Mouse (Mus musculus): Measurements from ENCODE around the gene Plk3. TPM values are rescaled to one million over a fixed set of nuclear protein-coding genes. Genes with fewer than 3 reads are reported as not detected.
"Not testable (repeated sequence)": the region's sequence is repeated elsewhere in the genome, so short reads cannot be mapped to it uniquely, and the experiment has no call there.

Plk3 gene
- 10 to 100 TPM; 12.8 to 44.6 TPM for total RNA-seq (2021)
- long read RNA-seq, experiment 1, transcript Plk3-201 (15 exons, 2,378 nt): major isoform, 5 of 5 reads
- long read RNA-seq, experiment 1, partial matches to known transcripts: 0 of 5 reads
- long read RNA-seq, experiment 1, other reads (novel, unspliced or antisense): 0 of 5 reads
- long read RNA-seq, experiment 2, partial matches to known transcripts: 0 of 3 reads
- long read RNA-seq, experiment 2, other reads (novel, unspliced or antisense): 1 of 3 reads

DNA sequence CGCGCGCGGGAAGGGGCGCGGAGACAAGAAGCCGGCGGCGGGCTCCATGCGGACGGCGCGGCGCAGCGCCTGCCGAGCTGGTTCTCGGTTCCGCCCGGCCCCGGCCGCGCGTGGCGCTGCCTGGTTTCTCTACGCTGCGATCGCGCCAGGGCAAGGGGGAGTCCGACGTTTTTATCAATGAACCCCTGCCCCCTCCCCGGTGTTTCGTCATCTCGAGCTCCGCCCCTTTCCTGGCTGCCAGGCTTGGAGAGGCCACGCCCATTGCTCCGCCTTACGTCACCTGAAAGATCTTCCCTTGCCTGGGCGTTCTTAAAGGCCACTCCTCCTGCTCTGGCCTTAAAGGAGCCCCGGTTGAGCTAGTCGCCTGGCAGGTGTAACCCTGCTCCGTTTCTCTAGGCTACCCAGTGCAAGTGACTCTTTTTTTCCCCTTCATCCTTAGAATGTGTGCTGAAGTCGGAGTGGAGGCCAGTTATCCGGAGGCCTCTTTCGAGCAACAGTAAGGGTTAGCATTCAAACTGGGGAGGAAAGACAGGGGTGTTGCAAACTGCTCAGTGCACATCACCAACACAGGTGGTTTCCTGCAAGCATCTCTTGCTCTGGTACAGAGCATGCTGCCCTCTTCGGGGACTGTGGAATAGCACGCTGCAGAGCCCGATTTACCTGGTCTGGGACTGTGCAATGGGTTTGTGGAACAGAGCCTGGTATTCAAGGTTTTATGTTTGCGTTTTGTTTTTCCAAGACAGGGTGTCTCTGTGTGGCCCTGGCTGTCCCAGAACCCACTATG, at the start of gene Plk3:
Gene Plk3, minus strand, starts transcription at position 147 of the 784 bp plus-strand sequence.
- DNase-seq: peak; percentile 97 to 98

DNA sequence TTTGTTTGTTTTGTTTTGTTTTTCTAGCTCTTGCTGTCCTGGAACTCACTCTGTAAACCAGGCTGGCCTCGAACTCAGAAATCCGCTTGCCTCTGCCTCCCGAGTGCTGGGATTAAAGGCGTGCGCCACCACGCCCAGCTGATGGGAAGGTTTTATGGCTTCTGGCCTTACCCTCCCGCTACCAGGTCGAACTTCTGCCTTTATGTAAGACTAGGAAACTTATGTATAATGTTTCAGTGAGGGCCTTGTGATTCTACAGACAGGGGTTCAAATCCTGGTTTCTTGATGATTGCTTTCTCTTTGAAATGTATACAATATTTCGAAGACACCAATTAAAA, 49.0 kb upstream of the Plk3 start:
- DNase-seq: not testable (repeated sequence)

DNA sequence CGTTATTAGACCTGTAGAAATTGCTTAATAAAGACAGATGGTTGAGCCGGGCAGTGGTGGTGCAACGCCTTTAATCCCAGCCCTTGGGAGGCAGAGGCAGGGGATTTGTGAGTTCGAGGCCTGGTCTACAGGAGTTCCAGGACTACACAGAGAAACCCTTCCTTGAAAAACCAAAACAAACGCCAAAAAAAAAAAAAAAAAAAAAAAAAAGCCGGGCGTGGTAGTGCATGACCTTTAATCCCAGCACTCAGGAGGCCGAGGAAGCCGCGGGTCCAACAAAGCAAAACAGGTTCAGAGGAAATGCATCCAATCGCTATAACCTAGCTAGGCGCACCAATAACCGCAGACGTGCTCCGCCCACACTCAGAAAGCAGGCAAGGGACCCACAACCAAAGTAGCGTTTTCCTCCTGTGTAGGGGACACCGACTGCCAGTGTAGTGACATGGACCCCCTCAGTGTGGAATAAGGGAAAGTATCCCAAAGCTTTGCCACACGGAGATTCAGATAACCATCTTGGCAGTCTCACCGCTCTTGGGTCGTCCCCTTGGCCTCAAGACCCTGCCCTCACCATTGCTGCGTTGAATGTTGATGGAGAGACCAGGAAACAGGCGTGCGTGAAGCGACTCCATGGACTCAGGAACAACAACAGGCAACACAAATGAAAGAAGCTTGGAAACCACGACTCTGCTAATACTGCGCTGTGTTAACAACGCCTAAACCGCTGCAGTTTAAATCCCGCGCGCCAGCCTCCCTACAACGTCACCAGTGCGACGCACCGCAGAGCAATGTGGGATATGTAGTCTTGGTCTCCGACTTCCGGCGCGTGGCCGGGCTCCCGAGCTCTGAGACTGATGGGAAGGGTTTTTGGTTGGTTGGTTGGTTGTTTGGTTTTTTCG, 48.3 kb upstream of the Plk3 start, which contains the start of gene Kif2c:
Gene Kif2c, minus strand, starts transcription at position 777 of the 896 bp plus-strand sequence.
- peak; percentile 92 to 93 for DNase-seq

DNA sequence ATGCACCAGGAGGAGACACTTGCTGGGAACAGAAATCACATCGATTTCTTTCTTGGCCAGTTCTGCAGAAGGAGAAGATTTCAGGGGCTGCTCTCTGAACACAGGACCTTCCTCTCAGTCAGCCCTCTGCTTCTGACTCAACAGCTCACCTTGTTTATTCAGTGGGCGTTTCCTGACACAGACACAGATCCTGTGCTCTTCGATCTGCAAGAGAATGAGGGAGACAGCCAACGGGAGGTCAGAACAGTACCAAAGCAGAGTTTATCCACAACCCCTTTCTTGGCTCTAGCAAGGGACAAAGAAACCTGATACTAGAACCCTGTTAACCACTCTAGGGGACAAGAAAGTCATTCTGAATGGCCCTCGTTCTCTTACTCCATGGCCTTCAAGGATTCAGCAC, 36.2 kb upstream of the Plk3 start:
- DNase-seq: no peak

DNA sequence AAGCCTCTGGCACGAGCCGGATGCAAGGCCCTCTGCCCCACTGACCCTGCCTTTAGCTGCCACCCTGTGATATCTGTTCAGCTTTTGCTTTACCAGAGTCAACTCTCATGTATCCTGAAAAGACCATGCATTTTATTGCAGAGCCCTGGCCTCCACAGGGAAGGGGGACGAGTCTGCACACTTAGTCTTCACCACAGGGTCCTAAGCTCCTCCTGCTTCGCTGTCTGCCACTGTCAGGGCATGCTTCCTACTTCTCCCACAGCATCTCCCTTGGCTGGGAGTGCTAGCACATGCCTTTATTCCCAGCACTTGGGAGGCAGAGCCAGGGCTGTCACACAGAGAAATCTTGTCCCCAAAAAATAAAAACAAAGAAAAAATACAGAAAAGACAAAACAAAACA, 27.4 kb upstream of the Plk3 start:
- DNase-seq: no peak

DNA sequence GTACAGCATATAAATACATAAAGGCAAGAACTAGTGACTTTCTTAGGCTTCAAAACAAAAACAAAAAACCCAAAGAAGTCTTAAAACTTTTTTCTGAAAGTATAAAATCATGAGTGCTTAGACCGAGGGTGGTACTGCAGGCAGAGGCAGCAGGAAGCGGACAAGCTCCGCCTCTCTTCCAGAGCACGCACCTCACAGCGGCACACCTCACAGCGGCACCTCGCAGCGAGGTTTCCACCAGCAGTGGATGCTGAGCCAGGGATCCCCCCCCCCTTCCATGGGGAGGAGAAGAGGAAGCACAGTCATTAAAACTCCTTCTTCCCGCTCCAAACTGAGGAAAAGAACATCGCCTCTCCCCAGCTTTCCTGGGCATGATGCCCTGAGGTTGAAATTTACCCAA, 25.9 kb upstream of the Plk3 start:
- DNase-seq: no peak

DNA sequence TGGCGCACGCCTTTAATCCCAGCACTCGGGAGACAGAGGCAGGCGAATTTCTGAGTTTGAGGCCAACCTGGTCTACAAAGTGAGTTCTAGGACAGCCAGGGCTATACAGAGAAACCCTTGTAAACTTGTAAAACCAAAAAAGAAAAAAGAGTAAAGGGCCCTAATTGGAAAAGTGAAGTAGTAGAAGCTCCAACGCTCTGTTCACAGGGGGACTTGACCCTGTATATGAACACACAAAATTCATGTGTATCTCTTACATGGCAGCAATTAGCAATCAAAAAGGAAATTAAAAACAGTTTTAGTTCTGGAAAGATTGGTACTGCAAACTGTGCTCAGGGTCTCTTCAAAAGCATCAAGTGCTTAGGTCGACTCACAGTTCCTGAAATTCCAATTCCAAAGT, 22.6 kb upstream of the Plk3 start:
- DNase-seq: no peak

DNA sequence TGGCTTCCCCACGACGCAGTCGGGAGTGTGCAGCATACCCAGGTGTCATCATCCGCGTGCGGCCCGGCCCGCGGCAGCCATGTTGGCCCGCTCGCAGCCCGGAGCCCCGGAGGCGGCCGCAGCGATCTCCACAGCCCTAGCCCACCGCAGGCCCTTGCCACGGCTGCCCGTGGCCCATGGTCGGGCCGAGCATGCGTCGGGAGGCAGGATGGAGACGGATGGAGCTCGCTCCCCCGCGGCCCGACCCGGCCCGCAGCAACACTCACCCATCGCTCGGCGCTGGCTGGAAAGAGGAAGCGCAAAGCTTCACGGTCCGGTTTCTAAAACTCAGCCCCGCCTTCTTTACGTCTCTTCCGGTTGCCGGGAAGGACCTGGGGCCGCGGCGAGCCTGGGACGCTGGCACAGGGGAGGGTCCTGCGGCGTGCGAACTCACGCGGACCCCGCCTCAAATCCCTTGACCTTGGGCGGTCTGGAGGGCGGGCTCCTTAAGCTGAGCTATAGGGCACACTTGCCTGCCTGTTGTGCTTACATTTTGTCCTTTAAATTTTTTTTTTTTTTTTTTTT, 22.1 kb upstream of the Plk3 start, which contains the start of gene Rps8:
Gene Rps8, minus strand, starts transcription at position 452 of the 564 bp plus-strand sequence.
- peak; percentile 88 to 92 for DNase-seq

DNA sequence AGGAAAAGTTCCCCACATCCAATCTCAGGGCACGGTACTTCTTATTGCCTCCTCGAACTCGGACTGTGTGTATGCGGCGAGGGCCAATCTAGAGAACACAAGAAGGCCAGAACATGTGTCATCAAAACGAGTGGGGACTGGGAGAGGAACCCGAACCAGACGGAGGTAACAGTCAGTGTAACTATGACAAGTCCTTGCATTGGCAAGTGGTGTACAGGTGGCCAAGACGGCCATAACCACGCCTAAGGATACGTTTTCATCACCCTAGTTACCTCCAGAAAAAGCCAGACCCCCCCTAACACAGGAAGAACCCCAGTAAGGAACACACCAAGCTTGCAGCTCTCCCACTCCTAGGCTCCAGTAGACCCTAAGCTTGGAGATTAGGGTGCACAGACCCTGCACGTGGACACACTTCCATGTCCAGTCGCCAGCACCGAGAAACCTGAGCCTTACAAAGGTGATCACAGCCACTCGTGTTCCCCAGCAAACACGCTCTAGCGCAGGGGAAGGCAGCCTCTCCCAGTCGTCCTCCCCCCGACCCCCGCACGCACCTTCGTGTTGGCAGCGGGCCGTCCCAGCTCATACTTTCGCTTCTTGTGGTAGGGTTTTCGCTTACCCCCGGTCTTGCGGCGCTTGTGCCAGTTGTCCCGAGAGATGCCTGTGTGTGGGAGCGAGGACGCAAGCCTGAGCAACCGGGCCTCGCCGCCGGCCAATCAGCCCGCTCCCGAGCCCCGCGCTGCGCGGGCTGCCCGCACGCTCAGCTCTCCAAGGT, 21.4 kb upstream of the Plk3 start:
- DNase-seq: peak in 1 of 2 experiments; percentile 35

DNA sequence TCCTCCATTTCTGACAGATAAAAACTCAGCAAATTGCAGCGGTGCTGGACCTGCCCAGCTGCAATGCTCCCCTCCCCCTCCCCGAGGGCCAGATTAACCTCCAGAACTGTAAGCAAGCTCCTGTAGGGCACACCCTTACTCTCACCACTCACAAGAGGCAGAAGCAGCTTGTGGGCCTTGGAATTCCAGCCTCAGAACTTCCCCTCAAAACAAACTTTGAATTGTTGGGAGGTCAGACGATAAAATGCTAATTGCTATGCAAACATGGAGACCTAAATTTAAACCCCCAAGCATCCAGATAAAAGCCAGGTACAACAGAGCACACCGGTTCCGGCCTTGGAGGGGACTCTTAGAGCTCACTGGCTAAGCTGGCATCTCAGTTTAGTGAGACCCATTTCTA, 19.0 kb upstream of the Plk3 start:
- no peak for DNase-seq

DNA sequence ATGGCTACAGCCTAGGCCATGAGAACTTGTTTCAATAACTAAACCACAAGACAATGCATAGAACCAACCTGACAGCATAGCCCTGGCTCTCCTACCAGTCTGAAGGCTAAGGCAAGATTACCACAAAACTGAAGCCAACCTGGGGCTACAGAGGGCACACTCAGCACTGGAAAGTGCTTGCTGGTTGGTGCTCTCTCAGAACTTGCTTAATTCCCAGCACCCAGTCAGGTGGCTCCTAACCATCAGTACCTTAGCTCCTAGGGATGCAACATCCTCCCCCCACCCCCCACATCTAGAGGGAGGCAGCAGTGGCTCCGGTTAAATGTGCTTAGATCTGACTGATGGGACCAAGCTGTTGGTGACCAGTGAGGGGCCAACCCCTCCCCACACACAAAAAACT, 17.7 kb upstream of the Plk3 start:
- no peak for DNase-seq

DNA sequence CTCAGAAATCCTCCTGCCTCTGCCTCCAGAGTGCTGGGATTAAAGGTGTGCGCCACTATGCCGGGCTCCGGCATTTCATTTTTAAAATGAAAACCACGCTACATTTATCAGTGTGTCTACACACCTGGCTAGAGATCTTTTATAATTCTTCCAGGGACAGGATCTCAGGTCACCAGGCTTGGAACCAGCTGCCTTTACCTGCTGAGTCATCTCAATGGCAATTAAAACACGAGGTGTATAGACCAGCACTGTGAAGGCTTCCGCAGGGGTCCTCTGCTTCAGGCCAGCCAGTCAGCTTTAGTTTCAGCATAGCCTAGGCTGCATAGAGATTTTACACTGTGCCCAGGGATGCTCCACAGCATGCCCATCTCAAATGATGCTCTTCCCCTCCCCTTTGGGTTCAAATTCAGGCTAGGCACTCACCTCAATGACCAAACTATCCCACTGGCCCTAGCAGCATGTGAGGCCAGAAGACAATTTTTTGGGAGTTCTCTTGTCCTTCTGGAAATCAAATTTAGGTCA, 16.5 kb upstream of the Plk3 start:
- no peak for DNase-seq

DNA sequence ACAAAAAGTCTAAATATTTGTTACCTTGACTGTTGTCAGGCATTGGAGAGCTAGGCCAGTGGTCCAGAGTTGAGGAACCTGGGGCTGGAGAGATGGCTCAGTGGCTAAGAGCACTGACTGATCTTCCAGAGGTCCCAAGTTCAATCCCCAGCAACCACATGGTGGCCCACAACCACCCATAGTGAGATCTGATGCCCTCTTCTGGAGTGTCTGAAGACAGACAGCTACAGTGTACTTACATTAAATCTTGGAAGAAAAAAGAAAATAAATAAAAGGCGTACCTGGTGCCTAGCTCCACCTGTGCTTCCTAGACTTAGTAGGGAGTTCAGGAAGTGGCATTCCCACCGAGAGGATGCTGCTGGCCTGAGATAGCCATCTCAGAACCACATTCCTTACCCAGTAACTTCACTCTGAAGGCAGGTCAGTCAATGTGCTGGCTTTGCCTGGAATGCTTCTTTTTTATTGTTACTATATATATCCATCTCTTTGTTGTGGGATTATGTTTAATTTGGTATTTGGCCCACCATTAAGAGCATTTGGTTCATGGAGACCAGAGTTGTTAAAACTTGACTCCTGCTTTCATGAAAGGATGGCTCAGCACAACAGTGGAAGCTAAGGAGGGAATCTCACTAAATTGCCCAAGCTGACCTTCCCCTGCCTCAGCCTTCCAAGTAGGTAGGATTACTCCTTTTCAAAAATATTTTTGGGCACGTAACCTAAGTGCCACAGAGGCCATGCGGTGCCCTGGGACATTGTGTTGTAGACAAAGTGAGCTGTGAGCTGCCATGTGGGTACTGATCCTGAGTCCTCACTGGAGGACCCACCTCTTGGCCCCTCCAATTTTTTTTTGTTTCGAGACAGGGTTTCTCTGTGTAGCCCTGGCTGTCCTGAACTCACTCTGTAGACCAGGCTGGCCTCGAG, 15.8 kb upstream of the Plk3 start:
- no peak for DNase-seq

DNA sequence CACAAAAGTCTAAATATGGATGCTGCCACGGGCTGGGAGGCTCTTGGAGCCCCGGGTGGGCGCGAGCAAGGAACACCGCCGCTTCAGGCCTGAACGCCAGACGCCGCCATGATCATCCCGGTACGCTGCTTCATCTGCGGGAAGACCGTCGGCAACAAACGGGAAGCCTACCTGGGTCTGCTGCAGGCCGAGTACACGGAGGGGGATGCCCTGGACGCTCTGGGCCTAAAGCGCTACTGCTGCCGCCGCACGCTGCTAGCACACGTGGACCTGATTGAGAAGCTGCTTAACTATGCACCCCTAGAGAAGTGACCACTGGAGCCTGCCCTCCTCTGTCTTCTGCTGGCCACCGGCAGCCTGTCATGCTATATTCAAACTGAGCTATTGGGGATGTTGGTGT, 15.1 kb upstream of the Plk3 start:
- no peak for DNase-seq

DNA sequence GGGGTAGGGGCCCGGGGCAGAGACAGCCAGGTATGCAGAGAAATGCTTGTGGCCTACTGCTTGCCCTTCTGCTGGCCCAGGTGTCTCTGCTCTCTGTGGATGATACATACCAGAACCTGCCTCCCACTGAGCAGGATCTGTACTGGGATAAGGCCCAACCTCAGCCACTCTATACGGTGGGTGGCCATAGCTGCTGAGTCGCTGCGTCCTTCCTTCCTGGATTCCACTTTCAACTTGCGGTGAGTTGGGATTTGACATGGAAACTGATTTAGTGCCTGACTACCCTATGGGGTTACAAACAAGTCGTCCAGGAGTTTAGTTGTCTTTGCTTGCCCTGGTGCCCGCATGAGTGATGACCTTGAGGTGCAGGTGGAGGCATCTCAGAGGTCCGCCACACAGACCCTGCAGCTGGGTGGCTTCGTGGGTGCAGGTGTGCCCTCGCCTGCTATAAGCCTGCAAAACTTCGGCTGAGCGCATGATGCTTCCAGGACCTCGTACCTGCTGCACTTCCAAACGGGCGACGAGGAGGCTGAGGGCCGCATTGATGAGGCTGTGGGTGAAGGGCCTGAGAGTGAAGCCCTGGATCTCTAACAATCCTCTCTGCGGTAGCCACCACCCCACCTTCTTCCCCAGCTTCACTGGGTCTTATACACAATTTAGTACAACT, 14.4 kb upstream of the Plk3 start:
- DNase-seq: no peak

DNA sequence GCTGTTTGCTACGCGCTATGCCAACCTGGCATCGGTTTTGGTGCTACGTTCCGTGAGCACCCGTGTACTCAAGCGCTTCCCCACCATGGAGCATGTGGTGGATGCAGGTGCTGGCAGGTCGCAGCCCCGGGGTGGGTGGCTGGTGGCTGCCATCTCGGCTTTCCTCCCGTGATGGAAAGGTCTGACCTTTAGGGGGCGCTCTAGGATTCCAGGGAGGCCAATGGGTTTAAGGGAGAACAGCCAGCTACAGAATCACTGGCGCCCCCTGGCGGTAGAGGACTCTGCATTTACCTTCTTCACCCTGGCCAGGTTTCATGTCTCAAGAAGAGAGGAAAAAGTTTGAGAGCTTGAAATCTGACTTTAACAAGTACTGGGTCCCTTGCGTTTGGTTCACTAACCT, 12.4 kb upstream of the Plk3 start:
- DNase-seq: peak; percentile 91 to 95

DNA sequence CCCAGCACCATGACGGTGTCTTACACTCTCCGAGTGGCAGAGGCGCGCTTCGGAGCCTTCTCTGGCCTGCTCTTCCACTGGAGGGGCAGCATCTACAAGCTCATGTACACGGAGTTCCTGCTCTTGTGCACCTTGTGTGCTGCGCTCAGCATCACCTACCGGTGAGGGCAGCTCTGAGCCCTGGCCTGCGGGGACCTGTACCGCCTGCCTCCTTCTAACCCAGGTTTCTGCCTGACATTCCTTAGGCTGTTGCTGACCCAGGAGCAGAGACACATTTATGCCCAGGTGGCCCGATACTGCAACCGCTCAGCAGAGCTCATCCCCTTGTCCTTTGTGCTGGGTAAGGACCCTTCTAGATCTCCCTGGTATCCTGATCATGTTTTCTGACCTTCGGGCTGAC, 11.5 kb upstream of the Plk3 start:
- no peak for DNase-seq

DNA sequence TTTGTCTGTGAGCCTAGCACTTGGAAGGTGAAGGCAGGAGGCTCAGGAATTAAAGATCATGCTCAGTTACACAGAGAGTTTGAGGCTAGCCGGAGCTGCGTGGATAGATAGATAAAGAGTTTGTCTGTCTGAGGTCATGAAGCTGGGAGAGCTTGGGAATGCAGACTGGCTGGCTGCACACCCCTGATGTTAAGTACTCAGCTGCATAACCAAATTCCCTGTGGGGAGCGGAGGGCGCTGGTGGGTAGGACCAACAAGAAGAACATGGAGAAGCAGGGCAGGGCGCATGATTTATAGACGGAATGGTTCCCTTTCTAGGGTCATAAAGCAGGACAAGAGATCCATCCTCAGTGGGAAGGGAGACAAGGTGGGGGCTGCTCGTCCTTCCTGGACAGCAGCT, 9.3 kb upstream of the Plk3 start:
- DNase-seq: no peak

DNA sequence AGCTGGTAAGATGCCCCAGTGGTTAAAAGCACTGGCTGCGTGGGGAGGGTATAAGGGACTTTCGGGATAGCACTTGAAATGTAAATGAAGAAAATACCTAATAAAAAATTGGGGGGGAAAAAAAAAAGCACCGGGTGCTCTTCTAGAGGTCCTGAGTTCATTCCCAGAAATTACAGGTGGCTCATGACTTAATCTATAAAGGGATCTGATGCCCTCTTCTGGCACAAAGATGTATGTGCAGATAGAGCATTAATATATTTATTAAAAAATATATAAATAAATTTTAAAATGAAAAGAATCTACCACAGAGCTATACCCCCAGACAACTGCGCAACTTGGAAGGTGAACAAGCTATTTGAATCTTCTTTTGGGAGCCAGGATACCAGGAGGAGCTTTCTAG, 6.8 kb upstream of the Plk3 start:
- DNase-seq: no peak

DNA sequence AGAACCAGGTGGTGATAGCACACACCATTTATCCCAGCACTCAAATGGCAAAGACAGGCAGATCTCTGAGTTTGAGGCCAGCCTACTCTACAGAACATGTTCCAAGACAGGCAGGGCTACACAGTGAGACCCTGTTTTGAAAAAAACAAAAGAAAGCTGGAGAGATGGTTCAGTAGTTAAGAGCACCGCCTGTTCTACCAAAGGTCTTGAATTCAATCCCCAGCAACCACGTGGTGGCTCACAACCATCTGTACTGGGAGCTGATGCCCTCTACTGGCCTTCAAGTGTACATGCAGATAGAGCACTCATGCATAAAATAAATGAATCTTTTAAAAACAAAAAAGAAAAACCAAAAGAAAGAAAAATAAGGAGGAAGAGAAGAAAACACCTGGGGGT, 5.5 kb upstream of the Plk3 start:
- peak; percentile 51 to 65 for DNase-seq

All from adrenal gland, postnatal 36 days (tissue).